Mouse (Mus musculus) megakaryocyte, embryonic 14.5 days (primary cell): ENCODE measurements around the gene Ippk.

Experiments used
- FLI1 ChIP-seq: IDR thresholded peaks from 2 replicates; pipeline ENCODE4 v1.6.1; 2012; ENCODE audit warnings: low read length, inconsistent platforms, mixed read lengths
- GATA1 ChIP-seq: IDR thresholded peaks from 3 replicates; pipeline ENCODE4 v1.6.1; 2012; ENCODE audit warnings: mixed read lengths, low read length, inconsistent platforms, borderline replicate concordance

DNA sequence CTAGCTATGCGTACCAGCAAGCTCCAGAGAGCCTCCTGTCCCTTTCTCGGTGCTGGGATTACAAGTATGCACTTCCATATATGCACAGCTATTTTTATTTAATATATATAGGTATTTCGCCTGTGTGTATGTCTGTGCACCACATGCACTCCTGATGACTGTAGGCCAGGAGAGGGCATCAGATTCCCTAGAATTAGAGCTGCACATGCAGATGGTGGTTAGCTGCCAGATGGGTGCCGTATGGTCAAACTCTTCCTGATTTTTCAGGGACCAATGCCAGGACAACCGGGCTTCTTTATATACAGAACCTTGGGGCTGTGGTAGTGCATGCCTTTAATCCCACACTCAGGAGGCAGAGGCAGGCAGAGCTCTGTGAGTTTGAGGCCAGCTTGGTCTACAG, 48.0 kb downstream of the Ippk start:
- TF ChIP-seq GATA1, result no peak
- TF ChIP-seq FLI1, result no peak
